Mouse (Mus musculus) mesoderm, embryonic 11.5 days (tissue): Measurements from ENCODE around the gene Arsb.
"Not testable (repeated sequence)": the region's sequence is repeated elsewhere in the genome, so short reads cannot be mapped to it uniquely, and the experiment has no call there.

Experiments used
- DNase-seq: peaks from one replicate; pipeline ENCODE4 v3.0.0-alpha.2; 2012; ENCODE audit warnings: low read depth, low spot score

Gene Arsb

DNA sequence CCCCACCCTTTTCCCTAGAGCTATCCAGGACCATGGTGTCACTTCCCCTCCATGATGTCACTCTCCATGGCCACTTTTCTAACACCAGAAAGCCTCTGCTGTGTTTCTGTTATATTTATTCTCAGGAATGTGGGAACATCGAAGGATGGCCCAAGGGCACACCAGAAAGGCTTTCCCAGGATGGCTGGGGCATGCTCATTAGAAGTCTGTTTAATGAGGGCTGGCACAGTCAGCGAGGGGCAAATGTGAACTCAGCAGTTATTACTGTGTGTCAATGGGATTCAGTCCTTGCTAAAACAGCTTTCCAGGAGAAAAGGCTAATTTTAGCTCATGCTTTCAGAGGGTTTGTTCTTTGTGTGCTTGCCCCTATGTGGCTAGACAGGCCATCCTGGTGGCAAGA, 213.1 kb downstream of the Arsb start:
- no peak for DNase-seq

DNA sequence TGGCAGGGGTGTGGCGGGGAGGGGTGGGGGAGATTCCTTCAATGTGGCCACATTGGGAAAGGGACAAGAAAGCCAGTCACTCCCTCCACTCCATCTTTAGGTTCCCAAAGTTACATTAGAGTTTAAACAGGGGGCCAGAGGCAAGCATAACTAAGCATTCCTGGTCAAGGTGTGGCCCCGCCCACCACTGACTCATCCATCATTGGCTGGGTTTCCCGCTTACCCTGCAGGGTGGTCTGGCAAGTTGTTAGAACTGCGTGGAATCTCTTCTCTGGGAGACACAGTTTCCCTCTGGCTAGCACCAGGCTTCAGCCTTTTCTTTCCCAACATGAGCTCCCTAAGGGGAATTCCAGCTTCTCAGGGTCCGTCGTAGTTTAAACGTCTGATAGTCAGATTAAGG, 213.8 kb downstream of the Arsb start:
- DNase-seq, result no peak

DNA sequence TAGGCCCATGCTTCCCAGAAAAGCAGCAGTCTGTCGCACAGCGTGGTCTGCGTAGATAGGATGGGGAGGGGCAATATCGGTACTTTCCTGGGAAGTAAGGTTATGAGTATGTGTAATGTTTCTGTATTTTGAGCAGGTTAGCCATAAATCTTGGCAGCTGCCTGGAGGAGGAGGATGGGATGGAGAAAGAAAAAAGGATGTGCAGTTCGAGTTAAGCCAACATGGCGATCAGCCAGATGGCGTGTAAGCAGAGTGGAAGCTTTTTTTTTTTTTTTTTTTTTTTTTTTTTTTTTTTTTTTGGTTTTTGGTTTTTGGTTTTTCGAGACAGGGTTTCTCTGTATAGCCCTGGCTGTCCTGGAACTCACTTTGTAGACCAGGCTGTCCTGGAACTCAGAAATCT, 214.3 kb downstream of the Arsb start:
- not testable (repeated sequence) for DNase-seq

DNA sequence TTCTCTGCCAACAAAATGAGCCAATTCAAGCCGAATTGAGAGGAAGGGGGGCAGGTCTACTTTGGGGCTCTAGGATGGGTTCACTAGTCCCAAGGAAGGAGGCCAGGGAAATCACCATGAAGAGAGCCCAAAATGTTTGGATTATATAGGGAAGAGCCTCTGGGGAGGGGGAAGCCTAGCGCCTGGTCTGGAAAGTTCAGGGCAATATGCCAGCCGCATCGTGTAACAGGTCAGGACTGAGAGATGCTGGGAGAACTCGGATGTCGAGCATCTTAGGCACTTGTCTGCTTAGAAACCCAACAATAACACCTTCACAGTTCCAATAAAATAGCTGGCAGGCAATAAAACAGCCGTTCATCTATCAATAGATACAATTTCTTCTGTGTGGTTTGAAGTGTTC, 216.2 kb downstream of the Arsb start:
- no peak for DNase-seq

DNA sequence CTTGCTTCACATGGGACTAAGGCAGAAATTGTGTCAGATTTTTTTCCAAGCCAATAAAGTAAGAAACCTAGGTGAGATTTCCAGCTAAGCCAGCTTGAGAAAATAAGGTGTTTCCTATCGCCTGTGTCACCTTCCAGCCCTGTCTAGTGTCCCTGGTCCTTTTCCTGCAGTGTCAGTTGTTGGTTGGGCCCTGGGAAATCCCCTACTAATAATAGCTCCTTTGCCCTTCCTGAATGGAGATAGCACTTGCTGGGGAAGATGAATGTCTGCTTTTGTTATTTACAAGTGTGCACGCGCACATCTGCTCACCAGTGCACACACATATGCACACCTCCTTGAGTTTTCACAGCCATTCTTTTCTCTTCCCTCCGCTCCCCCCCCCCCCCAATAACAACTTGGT, 217.8 kb downstream of the Arsb start:
- no peak for DNase-seq

DNA sequence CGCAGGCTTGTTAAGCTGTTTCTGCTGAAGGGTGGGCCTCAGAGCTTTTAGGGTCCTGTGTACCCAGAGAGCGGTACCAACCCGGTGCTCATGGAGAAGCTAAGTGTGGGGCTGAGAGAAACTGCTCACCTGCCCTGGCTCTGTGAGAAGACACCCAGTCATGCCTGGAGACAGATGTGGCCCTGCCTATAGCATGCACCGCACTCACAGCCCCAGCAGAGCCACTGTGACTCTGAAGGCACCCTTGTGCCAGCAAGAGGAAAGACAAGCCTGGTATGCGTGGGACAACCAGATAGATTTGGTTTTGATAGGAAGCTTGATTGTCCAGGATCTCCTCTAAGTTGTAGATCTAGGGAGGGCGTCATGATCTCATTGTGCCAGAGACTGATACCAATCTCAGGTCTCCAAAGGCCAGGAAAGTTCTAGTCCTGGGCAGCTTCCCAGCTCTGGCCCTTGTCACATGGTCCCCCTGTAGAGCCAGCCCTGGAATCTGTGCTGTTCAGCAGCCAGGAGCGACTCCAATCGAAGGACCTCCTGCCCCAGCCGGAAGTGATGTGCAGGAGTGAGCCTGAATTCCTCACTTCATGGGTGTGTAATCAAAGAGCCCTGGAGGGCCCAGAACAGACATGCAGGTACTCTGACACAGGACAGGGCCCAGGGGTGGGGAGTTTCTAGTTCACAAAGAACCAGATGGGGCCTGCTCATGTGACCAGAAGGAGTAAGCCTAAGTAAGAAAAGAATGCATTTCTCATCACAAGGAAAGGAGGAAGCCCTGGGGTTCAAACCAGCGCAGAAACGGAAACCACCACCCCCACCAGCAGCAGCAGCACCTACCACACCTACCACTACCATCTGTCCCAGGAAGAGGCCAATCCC, 218.5 kb downstream of the Arsb start:
- no peak for DNase-seq

DNA sequence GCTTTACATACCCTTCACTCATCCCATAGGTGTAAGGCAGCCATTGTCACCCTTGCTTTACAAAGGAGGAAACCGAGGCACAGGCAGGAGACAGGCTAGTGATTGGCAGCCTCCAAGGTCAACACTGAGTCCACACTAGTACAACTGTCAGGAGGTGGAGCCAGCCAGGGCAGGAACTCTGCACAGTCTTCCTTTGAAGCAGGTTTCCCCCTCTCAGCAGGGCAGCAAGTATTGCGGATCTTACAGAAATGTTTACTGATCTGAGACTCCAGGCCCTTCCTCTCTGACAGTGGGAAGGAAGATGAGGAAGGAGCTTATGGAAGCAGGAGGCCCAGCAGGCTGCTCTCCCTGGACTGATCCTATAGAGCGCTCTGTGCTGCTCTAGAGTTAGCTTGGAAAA, 219.4 kb downstream of the Arsb start:
- no peak for DNase-seq

DNA sequence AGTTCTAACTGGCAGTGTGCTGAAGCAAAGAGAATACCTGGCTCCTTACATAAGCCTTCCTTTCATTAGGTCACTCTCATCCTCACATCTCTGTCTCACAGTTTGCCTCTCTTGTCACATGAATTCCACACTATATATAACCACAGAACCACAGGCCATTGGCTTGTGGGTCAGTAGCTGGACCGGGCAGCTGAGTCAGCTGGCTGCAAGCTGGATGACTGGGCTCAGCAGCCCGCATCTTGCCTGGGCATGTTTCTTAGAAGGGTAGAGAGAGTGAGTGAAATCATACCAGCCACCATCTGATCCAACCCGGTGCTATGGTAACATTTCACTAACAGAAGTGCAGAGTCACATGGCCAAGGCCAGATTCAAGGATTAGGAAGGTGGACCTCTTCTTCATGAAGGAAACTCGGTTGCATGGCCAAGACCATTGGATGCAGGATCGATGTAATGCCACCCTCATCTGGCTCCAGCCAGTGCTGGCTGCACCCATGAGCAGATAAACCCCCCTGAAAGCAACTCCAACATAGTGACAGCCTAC, 221.0 kb downstream of the Arsb start:
- DNase-seq, result no peak
